Mouse (Mus musculus) T-cell, adult 2 months (primary cell): ENCODE results near the gene Chtop.

Source experiments
- DNase-seq: peaks from one replicate; pipeline ENCODE4 v3.0.0; 2022; ENCODE audit warnings: low spot score

The Chtop gene

GRCm38 (mm10) chr3:90508950-90509746 lies at the start of gene Chtop:
TSS of gene Chtop (minus strand) at chr3:90509498.
- DNase-seq: peak; percentile 99

GRCm38 (mm10) chr3:90555954-90556353 lies 46.7 kb upstream of the Chtop start:
- no peak for DNase-seq

GRCm38 (mm10) chr3:90552231-90552630 lies 42.9 kb upstream of the Chtop start:
- no peak for DNase-seq

- DNase-seq: no peak
Measured at GRCm38 (mm10) chr3:90550421-90550790, 41.1 kb upstream of the Chtop start.

DNA sequence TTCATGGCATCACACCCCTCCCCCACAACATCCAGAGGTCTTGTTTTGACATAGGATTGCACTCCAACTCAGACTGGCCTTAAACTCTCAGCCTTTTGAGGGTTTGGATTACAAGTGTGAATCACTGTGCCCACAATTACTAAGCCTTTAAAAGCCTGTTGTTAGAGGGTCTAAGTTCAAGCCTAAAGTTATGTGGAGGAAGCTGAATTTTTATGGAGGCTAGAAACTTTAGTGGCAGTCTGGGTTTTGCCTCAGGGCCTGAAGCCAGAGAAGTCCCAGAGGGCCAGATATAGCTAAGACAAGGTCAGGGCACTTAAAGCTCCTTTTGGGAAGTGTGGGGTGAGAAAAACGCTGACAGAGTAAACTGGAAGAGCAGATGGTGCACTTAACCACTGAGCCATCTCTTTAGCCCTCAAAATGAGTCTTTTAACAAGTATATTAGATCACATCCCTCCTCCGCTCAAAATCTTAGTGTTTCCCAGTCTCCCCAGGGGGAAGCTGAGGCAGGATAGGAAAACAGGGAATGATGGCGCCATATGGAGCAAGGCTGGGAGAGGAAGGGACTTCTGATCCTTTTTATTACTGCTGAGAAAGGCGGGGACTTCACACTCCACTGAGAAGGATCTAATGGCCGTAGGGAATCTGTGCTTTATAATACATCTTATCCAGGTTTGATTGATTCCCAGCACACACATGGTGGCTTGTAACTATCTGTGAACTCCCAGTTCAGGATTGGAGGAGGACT lies 40.5 kb upstream of the Chtop start:
- DNase-seq: no peak

- DNase-seq: no peak
Measured at GRCm38 (mm10) chr3:90540904-90541303, 31.6 kb upstream of the Chtop start.

DNA sequence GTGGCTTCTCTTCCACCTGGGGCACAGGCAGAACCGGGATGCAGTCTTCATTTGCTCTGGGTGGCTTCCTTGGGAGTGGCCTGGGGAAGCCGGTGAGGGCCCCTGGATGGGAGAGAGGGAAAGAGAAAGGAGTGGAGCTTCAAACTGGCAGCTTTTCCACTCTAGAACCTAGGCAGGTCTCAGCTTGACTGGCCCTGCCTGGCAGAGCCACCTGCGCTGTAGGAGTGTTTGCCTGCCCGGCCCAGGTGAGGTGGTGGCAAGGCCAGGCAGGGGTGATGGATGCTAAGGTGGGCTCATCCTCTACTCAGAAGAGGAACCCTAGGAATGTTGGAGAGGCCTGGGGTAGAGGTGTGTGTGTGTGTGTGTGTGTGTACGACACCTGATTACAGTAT lies 28.6 kb upstream of the Chtop start:
- no peak for DNase-seq

GRCm38 (mm10) chr3:90537141-90537904 lies 28.0 kb upstream of the Chtop start, which contains the start of gene S100a16:
TSS of gene S100a16 (plus strand) at chr3:90537254.
- no peak for DNase-seq

GRCm38 (mm10) chr3:90535446-90535845 lies 26.1 kb upstream of the Chtop start:
- DNase-seq: no peak

DNA sequence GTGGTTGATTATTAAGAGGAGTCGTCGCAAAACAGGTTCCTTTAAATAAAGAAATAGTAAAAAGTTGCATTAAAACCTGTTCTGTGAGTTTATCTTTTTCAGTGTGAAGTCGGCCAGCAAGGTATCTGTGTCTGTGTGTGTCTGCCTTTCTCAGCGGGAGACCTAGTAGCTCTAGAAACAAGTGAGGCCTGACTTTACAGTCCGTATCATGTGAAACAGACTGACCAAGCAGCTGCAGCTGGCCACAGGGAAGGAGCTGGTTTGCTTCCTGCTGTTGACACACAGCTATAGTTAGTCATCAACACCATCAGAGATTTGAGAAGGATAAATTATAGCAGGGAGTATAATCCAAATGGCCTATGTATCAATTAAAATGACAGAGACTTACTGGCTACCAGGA lies 22.4 kb upstream of the Chtop start:
- DNase-seq: no peak

DNA sequence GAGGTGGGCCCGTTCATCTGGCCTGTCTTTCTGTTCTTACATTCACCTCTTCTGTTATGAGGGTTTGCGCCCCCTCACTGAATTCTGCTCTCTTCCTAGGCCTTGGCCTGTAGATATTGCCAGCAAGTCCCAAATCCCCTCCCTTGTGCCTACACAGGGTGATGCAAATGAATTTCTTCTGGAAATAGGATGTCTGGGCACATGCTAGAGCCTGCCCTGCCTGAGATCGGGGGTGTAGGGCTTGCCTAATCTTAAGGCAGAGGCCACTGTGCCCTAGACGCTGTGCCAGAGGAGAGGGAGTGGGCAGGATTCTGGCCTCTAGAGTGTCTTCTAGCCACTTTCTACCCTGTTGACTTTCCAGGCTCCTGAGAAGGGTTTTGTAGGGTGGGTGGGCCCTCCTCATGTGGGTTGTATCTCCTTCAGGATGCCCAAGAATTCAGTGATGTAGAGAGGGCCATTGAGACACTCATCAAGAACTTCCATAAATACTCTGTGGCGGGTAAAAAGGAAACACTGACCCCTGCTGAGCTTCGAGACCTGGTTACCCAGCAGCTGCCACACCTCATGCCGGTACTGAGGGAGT lies 18.1 kb upstream of the Chtop start:
- DNase-seq: no peak

DNA sequence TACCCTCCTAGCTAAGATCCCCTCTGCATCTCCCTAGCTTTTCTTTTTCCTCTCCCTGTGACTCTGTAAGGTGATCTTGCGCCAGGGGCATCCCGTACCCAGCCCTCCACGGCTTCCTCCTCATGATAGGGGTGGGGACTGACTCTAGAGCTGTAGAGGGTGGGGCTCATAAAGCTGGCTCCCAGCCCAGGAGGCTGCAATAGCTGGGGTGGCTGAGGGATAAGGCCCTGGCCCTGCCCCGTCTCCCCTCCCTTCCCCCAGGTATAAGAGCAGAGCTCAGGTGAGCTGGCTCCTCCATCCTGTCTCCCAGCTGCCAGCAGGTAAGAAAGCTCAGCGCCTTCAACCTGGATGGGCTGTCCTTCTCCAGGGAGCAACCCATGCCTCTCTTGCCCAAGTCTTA lies 17.3 kb upstream of the Chtop start, which contains the start of gene S100a14:
Gene S100a14, plus strand, starts transcription at position 277 of the 400 bp plus-strand sequence.
- DNase-seq: no peak

GRCm38 (mm10) chr3:90526076-90526475 lies 16.8 kb upstream of the Chtop start:
- no peak for DNase-seq

DNA sequence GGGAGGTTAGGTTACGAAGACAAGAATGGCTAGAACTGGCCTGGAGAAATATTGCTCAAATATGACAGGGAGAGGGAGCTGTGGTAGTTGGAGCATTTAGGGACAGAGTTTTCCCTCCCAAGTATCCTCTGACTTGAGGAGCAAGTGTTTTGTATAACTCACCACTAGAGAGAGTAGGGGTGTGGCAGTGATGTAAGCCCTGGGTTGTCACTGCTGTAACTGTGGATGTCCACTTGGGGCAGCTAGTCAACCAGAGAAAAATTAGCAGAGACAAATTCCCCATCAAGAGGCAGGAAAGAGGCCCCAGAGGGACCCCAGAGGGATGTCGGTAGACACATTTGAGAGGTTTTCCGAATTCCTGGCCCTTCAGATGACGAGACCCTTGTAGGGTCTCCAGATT lies 16.1 kb upstream of the Chtop start:
- peak; percentile 23 for DNase-seq

GRCm38 (mm10) chr3:90517711-90518110 lies 8.4 kb upstream of the Chtop start:
- no peak for DNase-seq

DNA sequence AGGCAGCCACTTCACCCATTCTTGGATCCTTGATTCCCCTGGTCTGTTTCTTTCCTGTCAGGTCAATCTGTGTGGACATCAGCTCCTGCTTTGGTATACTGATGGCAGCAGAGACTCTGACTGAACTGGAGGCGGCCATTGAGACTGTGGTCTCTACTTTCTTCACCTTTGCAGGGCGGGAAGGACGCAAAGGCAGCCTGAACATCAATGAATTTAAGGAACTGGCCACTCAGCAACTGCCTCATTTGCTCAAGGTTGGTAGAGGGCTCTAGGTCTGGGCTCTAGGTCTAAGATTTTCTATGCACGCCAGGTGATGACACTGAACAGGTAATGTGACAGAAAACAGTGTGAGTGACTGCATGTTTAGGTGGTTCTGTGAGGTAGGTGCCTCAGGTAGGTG lies 6.5 kb upstream of the Chtop start:
- DNase-seq: no peak

GRCm38 (mm10) chr3:90515242-90515641 lies 5.9 kb upstream of the Chtop start:
- no peak for DNase-seq

- peak; percentile 46 for DNase-seq
Measured at GRCm38 (mm10) chr3:90514691-90515090, 5.4 kb upstream of the Chtop start.

- peak; percentile 4 for DNase-seq
Measured at GRCm38 (mm10) chr3:90513796-90514590, 4.7 kb upstream of the Chtop start, which contains the start of the genes S100a1 and S100a13. TSS of gene S100a1 (minus strand) at chr3:90514392. TSS of gene S100a13 (plus strand) at chr3:90514435.

- DNase-seq: no peak
Measured at GRCm38 (mm10) chr3:90512948-90513642, 3.8 kb upstream of the Chtop start.

DNA sequence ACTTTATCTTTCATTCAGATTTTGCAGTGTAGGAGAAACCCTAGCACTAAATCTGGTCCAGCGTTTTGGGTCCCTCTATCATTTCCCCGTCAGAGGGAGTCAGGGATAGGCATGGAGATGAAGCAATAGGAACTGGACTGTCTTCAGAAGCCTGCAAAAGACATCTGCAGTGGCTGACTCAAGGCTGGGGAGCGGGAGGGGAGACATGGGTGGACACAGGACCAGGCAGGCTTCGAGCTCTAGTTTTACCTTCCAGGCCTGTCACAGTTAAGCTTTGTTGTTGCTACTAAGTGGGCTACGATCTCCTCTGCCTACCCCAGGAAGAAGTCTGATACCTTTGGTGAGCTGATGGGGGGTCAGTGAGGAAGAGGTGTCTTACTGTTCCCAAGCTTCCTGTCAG lies 3.0 kb upstream of the Chtop start:
- no peak for DNase-seq
